Mouse (Mus musculus) gastrocnemius, adult 8-10 months (tissue): ENCODE results near the gene Tmem132c. TPM values are rescaled to one million over a fixed set of nuclear protein-coding genes. Genes with fewer than 3 reads are reported as not detected.

Source experiments
- DNase-seq, 2 experiments: peaks; one replicate each; pipeline ENCODE4 v3.0.0; 2022; ENCODE audit warnings: low spot score in 2 of 2
- total RNA-seq, 4 experiments: library from RNA; stranded (reverse); gene quantifications; 2 replicates each; pipeline ENCODE4 v1.2.4; 2022

Gene Tmem132c
- total RNA-seq, 4 experiments from 2014 or later, result 0.10 to 0.22 (median 0.21) TPM; not detected in 1

DNA sequence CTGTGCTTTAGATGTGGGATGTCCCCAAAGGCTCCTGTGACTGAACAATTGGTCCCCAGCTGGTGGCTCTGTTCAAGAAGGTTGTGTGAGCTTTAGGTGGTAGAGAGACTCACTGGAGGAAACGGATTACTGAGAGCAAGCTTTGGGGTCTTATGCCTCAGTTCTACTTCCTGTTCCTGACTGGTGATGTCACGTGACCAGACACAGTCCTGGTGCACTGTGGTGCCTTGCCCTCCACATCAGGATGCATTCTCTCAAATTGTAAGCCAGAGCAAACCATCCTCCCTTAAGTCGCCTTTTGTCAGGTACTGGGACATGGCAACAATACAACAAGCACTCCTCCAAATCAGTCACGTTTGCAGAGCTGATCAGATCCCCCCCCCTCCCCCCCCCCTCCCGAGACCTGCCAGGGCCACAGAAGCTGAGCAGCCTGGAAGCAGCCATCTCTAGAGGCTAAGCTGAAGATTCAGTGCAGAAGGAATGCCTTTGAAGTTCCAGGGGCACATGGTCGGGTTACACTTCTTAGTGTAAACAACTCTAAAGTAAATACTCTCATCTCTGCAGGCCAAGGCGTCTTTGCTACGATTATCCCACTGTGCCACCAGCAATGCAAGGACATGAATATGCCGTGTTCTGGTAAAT is 164.5 kb downstream of the Tmem132c start:
- DNase-seq, result no peak

DNA sequence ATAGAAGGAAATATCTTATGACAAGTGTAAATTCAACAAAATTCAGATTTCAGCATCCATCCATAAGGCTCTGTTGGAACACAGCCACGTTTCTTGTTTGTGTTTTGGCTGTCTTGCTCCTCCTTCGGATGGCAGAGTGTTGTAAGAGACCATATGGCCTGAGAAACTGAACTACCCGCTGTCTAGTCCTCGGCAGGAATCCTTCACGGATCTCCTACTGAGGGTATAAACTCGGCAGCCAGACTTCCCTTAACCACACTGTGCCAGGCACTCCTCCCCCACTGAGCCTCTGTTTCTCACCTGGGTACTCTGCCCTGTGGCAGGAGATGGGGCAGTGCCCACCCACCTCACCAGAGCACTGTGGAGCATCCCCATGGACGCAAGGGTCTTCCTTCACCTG is 174.9 kb downstream of the Tmem132c start:
- DNase-seq, result no peak

DNA sequence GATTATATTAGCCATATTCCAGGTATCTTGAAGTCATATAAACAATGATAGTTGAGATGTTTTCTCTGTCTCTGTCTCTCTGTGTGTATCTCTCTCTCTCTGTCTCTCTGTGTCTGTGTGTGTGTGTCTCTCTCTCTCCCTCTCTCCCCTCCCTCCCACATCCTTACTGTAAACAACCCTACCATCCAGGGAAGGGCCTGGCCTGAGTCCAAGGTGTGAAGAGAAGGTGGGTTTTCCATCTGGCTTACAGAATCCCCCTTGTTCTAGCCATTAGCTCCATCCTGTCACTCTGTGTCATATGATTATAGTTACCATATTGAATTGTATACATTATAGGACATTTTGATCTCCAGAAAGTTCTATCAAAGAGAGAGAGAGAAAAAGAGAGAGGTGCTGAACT is 182.3 kb downstream of the Tmem132c start:
- DNase-seq, result no peak

DNA sequence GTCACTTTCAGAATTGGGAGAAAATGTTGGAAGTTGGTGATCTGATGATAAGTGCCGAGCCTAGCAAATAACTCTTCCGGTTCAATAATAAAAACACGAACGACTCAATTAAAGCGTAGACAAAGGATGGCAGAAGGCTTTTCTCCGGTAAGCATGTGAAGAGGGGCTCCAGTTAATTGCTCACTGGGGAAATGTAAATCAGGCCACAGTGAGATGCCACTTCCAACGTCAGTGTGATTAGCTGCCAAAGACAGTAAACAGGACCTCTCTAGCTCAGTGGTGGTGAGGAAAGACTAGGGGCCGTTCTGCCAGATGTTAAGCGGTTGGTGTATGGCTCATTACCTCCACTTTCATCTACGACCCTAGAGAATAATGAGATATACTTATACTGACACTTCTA is 187.5 kb downstream of the Tmem132c start:
- no peak for DNase-seq

DNA sequence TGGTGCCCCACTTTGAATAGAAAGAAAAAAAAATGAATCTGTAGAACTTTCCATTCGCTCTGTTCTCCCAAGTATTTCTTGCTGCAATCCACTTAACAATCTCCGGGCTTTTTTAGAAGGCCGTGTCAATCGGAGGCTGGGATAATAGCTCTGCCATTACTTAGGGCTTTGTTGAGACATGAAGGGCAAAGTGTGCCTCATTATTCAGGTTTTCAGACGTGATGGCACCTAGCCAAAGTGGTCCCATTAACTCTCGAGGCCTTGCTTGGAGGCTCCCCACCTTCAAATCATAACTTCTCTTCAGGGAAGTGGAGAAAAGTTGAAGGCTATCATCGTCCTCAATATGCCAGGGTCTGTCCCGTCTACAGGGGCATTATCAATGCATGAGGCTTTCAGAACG is 190.0 kb downstream of the Tmem132c start:
- DNase-seq, result no peak

DNA sequence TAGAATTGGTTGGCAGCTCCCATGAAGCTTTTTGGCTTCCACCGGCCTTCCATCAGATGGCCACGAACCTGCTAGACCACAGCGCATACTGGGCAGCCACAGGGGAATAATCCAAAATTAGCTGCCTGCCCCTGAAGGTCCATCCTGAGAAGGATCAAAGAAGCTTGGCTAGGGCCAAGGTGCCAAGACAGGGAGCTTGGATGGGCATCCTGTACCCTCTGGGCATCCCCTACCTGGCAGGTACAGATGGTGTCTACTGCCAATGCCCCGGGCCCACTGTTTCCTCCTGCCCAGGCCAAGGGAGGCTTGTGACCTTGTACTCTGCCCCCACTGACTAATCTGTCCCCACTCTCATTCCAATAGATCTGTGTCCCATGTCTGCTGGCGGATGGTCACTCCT is 195.2 kb downstream of the Tmem132c start:
- no peak for DNase-seq

DNA sequence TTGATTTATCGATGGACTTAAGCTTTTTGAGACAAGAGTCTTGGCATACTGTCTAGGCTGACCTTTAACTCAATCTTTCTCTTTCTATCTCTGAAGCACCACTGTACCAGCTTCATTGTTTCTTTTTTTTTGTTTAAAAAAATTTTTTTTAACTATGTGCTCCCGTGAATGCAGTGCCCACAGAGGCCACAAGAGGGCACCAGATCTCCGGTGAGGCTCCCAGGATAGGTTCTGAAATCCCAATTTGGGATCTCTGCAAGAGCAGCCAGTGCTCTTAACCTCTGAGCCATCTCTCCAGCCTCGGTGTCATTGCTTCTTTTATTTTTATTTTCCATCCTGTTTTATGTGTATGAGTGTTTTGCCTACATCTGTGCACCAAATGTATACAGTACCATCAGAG is 197.0 kb downstream of the Tmem132c start:
- DNase-seq, result no peak

DNA sequence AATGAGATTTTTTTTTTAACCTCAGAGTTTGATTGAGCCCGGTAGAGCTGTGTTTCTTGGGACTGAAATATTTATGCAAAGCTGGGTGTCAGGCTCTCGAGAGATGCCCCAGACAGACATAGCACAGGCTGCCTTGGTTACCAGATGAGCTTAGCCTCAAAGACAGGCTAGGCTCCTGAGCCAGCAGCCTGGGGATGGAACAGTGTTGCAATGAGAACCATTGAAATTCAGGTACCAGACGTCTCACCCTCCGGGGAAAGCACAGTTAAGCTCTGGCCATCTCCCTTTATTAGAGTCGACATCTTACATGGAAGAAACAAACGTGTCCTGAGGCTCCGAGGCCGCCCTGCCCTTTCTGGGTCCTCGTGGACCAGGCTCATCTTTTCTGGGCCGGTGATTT is 200.4 kb downstream of the Tmem132c start:
- no peak for DNase-seq

DNA sequence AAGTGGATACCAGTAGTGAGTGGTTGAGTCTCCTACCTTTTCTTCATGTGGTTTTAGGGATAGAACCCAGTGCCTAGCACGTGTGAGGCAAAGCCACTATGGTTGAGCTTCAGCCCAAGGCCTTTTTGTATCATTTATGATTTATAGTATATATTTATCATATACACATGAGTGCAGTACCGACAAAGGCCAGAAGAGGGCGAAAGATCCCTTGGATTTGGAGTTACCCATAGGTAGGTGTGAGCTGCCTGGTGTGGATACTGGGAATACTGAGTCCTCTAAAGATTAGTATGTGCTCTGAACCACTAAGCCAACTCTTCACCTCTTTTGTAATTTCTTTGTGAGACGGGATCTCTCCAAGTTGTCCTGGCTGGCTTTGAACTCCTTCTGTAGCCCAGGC is 212.0 kb downstream of the Tmem132c start:
- DNase-seq, result no peak

DNA sequence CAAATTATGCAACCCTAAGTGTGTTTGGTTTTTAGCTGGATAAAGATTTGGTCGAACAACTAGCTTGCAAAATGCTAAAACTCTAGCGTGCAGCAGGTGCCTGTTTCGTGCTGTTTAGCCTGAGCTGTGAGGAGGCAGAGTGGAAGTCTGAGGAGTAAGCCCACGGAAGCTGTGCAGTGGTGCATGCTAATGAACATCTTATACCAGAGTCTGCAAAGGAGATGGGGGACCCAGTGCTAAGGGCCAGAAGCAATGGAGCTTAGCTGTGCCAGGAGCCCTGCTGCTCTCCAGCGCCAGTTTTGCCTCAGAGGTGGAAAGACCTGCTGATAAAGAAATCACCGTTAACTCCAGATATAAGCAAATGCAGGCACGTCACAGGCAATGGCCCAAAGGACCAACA is 212.5 kb downstream of the Tmem132c start:
- DNase-seq, result no peak

DNA sequence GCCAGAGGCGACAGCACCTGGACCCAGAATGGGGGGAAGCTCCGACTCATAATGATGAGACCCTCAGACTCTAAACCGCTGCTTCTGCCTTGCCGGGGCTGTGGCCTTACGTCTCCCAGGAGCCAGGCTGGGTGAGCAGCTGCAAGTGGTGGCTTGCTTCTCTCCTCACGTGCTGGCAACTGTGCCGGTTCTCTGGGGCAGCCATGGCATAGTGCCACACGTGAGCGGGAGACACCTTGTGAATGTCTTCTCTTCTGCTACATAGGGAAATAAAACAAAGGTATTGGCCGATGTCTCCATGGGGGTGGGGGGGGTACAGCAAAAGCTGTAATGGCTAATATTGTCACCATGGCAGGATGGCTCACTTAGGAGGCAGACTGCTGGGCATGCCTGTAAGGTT is 214.5 kb downstream of the Tmem132c start:
- no peak for DNase-seq

DNA sequence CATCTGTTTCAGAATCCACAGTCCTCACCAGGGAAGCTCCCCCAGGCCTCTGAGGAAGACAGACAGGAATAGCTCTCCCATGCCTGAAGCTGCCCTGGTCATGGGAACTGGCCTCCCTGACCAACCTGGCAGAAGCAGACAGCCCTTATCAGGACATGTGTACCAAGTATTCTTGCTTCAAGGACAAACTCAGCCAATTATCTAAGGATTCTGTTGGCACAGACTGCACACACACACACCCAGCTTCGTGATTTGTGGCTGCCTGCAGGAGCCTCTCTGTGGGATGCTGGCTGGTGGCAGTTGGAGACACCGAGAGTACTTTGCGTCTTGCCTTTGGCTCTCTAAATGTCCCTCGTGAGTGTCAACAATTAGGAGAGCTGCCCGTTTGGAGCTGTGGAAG is 226.5 kb downstream of the Tmem132c start:
- DNase-seq, result no peak

DNA sequence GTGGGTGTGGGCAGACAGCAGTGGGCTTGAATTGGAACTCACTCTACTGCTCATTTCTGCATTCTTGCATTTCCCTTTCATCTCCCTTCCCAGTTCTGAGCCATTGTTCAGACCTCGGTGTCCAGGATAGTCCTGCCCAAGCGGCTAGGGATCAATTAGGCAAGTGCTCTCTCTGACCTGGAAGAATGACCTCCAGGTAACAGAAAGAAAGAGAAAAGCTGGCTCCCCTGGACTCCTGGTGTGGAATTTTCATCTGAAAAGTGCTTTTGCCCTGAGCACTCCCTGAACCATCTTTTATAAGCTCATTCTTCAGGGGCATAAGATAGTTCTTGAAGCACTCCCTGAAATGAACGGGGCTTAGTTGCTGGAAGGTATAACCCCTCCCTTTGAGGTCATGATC is 228.7 kb downstream of the Tmem132c start:
- DNase-seq, result no peak

DNA sequence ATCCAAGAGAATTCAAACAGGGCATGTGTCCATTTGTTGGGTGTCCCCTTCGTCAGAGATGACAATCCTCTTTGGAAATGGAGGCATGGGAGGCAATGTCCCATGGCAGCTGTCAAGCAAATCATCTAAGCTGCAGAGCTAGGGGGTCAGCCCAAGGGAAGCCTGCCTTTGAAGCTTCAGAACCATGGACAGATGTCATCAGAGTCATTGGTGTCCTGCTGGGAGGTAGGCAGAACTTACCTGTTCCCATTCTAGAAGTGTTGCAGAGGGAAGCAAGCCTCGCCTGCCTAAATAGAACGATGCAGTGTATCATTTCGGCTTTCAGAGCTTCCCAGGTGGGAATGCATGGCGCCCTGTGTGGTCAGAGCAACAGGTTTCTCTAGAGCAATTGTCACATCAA is 230.3 kb downstream of the Tmem132c start:
- DNase-seq, result no peak

DNA sequence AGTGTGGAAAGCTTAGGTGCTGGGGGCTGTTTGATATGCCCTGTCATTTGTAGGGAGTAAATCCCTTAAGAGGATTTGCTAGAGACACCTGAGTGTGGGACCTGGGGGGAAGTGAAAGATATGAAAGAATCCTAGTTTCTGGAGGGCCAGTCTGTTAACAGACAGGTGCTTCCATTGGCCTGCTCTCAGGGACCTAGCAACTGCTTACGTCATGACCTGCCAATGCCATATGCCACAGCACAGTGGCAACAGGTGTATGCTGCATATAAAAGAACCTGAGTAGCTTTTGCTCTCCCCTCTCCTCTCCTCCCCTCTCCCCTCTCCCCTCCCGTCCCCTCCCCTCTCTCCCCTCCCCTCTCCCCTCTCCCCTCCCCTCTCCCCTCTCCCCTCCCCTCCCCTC is 232.1 kb downstream of the Tmem132c start:
- DNase-seq, result no peak

DNA sequence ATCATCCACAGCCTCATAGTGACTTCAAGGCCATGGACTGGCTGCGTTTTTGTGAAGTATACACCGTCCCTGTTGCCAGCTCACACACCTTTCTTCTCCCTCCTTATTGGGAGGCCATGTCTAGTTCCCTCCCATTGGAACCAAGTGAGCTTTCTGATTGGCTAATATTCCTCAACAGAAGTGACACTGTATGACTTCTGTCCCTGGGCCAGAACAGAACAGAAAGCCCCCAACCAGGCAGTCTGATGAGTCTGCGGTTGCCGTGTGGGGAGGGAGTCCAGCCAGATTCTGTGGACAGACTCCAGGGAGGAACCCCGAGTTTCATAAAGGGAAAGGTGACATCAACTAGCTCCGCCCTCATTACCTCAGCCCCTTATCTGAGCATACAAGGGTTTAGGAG is 233.2 kb downstream of the Tmem132c start:
- no peak for DNase-seq

DNA sequence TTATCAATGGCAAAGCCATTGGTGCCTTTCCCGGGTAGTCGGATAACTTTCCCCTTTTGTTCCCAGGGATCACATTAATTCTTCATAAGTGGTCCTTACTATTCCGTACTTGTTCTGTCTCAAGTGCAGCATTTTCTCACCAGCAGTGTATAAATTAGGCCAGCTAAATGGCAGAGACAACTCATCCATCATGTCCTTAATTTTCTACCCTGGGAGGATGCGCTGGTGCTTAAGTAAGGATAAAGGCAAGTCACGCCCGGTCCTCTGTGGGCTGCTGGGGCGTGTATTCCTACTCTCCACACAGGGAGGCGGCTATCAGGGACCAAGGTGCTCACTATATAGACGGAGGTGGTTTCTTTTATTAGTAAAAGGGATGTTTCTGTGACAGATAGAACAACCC is 236.2 kb downstream of the Tmem132c start:
- DNase-seq, result no peak

DNA sequence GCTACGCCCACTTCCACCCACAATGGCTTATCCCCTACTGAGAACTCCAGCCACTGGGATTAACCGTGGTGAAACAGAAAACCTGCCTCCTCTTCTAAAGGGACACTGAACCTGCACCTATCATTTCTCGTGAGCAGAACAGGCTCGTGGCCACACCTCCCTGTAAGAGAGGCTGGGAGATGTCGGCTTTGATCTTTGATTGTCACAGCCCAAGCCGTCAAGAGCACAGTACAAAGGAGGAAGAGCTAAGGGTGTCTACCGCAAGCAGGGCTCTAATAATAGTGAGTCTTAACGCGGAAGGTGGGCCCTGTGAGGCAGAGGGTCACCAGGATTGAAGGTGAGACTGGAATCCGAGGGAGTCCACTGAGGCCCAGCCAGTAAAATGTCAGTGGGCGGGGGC is 236.7 kb downstream of the Tmem132c start:
- no peak for DNase-seq

DNA sequence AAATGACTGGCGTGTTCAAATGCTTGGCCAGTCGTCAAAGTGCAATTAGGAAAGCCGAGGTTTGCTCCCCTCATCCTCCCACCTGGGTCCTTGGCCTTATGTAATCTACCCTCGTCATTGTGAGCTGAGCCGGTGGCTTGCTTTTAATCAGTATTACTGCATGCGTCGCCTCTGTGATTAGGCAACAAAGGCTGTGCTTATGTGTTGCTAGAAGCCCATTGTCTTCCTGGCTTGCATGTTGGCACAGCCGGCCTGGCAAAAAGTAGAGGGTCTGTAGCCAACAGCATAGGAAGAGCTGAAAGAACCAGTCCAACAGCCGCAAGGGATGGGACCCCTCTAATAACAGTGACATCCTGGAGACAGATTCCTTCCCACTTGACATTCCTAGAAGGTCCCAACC is 239.3 kb downstream of the Tmem132c start:
- no peak for DNase-seq

DNA sequence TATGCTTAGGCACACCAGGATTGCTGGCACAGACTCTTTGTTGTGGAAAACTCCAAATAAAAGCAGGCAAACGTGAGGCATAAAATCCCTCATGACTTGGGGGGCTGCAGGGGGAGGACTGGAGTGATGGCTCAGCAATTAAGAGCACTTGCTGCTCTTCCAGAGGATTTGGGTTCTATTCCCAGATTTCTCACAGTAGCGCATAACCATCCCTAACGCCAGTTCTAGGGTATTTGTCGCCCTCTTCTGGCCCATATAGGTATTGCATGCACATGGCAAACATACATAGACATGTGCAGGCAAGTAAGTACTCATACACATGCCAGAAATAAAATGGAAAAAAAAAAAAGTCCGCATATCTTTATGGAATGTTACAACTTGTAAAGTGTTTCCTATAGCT is 239.8 kb downstream of the Tmem132c start:
- DNase-seq, result no peak

DNA sequence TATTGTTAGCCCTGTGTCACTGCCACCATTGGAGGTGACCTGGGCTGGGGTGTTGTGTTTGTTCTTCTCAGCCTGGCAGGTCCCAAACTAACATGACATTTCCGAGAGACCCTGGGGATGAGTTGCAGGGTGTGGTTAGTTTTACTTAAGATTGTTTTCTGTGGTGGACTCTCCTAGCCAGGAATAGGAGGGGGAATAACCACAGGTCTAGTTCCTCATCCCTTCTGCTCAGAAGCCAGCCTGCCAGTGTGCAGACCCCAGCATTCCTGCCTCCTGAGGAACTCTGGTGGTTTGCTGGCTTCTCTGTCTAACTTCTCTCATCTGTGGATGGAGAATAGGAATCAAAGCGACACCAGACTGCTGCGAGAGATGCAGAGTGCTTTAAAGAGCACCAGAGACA is 240.7 kb downstream of the Tmem132c start:
- no peak for DNase-seq

DNA sequence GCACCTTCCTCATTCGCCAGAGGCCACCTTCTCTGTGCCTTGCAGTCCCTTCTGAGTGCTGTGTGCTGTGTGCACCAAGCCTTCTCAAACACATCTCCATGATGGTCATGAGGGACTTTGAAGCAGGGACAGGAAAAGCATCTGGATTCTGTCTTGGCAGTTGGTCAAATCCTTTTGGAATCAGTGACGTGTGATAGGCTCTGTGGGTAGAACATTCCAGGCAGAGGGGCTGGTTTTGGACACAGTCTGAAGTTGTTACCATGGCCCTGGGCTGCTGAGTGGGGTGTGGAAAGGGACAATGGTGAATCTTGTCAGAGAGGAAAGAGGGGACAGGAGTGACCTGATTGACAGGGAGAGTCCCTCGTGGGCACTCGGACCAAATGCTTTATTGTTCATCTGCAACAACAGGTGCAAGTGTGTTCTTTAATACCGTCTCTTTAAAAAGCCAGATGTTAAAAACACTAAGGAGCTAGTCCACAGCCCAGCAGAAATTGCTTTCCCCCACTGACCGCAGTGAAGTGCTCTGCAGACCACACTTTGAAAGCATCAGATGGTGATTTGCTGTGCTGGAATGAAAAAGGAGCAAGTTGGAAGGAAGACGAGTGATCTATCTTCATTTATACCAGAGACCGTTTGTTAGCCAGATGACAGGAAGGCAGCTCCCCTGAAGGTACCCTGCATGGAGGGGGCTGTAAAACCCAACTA is 242.5 kb downstream of the Tmem132c start:
- no peak for DNase-seq

DNA sequence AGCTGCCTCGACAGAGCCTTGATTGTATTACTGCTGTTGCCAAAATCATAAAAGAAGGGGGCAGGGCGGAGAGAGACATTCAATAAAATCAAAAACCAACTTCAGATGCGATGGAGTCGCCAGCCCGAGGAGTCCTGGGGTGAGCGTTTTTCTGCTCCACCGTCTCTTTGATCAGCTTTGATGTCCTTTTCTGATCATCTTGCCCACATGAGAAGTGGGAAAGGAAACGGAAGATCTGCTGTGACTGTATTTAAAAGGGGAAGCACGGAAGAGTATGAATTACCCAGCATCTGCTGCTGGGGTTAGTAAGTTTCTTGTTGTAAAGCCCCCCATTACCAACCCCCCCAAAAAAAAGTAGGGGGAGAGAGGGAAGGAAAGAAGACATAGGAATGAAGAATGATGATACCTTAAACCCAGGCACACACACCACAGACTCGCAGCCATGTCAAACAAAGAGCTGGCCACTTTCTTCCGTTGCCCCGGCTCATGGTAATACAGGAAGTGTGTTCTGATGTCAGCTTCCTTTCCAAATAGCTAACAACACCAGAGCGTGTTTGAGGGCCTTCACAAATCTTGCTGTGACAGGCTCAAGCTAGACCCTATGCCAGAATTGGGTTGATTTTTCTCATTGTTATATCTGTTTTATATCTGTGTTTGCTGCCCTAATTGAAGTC is 243.3 kb downstream of the Tmem132c start:
- no peak for DNase-seq
